8 mouse cellular contexts compared by ENCODE assay signal in genomic region chr17:34998526-34999430, GRCm38 (mm10). TPM values are rescaled to one million over a fixed set of nuclear protein-coding genes. Genes with fewer than 3 reads are reported as not detected.
DNase-seq lines count a peak whose midpoint lies in the region; ATAC-seq and TF ChIP-seq lines count a peak whose summit lies in the region.

No protein-coding gene starts in this region.

- WGBS in heart, embryonic 13.5 days = 87% methylated on average over 15 of the region's 15 CpGs
- 94% methylated on average over 15 of the region's 15 CpGs for WGBS in midbrain, embryonic 13.5 days
- WGBS in midbrain, postnatal 0 days = 94% methylated on average over 15 of the region's 15 CpGs
- WGBS in intestine, postnatal 0 days = 80% methylated on average over 15 of the region's 15 CpGs
- 90% methylated on average over 15 of the region's 15 CpGs for WGBS in stomach, embryonic 16.5 days

- peak overlapping the region; percentile 83; the same call in 1 of the 2 replicates for H3K9ac ChIP-seq in heart, embryonic 13.5 days
- no peak overlapping the region for H3K9ac ChIP-seq in midbrain, embryonic 13.5 days (replicated peaks)
- no peak overlapping the region for H3K9ac ChIP-seq in midbrain, postnatal 0 days (replicated peaks; ENCODE audit: low read length, poor library complexity, severe bottlenecking)
- H3K9ac ChIP-seq in intestine, postnatal 0 days (ENCODE audit: low read depth, low read length) = 0 out of 2 replicates have a peak overlapping the region, but pooled peaks have one; percentile 22
- peak overlapping the region; percentile 80 for H3K9ac ChIP-seq in stomach, embryonic 16.5 days (ENCODE audit: low read length)

- intact Hi-C loops in heart, postnatal 25 days (cut with DNase I) = loop anchor here (2.0 kb wide), 1 partner anchor 16 kb away; no protein-coding TSS in a partner anchor

- no peak overlapping the region for H3K27ac ChIP-seq in heart, embryonic 13.5 days (replicated peaks)
- no peak overlapping the region for H3K27ac ChIP-seq in midbrain, embryonic 13.5 days
- no peak overlapping the region for H3K27ac ChIP-seq in midbrain, postnatal 0 days (ENCODE audit: low read depth, low read length)
- H3K27ac ChIP-seq in intestine, postnatal 0 days (ENCODE audit: low read depth, low read length) = no peak overlapping the region; the same call in 1 of the 2 replicates
- 0 out of 2 replicates have a peak overlapping the region, but pooled peaks have one; percentile 82 for H3K27ac ChIP-seq in stomach, embryonic 16.5 days (ENCODE audit: low read length)

- H3K27me3 ChIP-seq in heart, embryonic 13.5 days (replicated peaks) = no peaks in the 10 kb centered on the region
- no peaks in the 10 kb centered on the region for H3K27me3 ChIP-seq in midbrain, embryonic 13.5 days
- H3K27me3 ChIP-seq in midbrain, postnatal 0 days (ENCODE audit: insufficient read depth, low read length) = no peaks in the 10 kb centered on the region
- no peaks in the 10 kb centered on the region for H3K27me3 ChIP-seq in intestine, postnatal 0 days (replicated peaks; ENCODE audit: control insufficient read depth, insufficient read depth, low read length)
- no peaks in the 10 kb centered on the region for H3K27me3 ChIP-seq in stomach, embryonic 16.5 days (ENCODE audit: control insufficient read depth, insufficient read depth, low read length)

- H3K36me3 ChIP-seq in heart, embryonic 13.5 days = peaks cover 28% of the 10 kb centered on the region
- H3K36me3 ChIP-seq in midbrain, embryonic 13.5 days = 0 out of 2 replicates have a peak, but pooled peaks cover 2% of the 10 kb centered on the region
- no peaks in the 10 kb centered on the region; the same call in 1 of the 2 replicates for H3K36me3 ChIP-seq in midbrain, postnatal 0 days (ENCODE audit: insufficient read depth, low read length)
- no peaks in the 10 kb centered on the region for H3K36me3 ChIP-seq in intestine, postnatal 0 days (ENCODE audit: control insufficient read depth, insufficient read depth)
- H3K36me3 ChIP-seq in stomach, embryonic 16.5 days (ENCODE audit: control insufficient read depth, insufficient read depth, low read length) = no peaks in the 10 kb centered on the region

- no peak for ATAC-seq in heart, embryonic 13.5 days (ENCODE audit: extremely low read depth, insufficient number of reproducible peaks, low FRiP score, low TSS enrichment)
- ATAC-seq in midbrain, embryonic 13.5 days = no peak
- no peak for ATAC-seq in midbrain, postnatal 0 days (ENCODE audit: low FRiP score)
- no peak for ATAC-seq in intestine, postnatal 0 days
- no peak for ATAC-seq in stomach, embryonic 16.5 days (ENCODE audit: insufficient read depth, low FRiP score)

- no peaks in the 10 kb centered on the region for H3K9me3 ChIP-seq in heart, embryonic 13.5 days
- no peaks in the 10 kb centered on the region for H3K9me3 ChIP-seq in midbrain, embryonic 13.5 days
- H3K9me3 ChIP-seq in midbrain, postnatal 0 days (ENCODE audit: low read length) = no peaks in the 10 kb centered on the region
- H3K9me3 ChIP-seq in intestine, postnatal 0 days (ENCODE audit: control insufficient read depth) = no peaks in the 10 kb centered on the region
- H3K9me3 ChIP-seq in stomach, embryonic 16.5 days (replicated peaks; ENCODE audit: control insufficient read depth, low read length) = no peaks in the 10 kb centered on the region

- peak overlapping the region; percentile 93 for H3K4me3 ChIP-seq in heart, embryonic 13.5 days
- no peak overlapping the region for H3K4me3 ChIP-seq in midbrain, embryonic 13.5 days (replicated peaks)
- H3K4me3 ChIP-seq in midbrain, postnatal 0 days (ENCODE audit: low read depth, low read length) = no peak overlapping the region
- peak overlapping the region; percentile 68; the same call in 1 of the 2 replicates for H3K4me3 ChIP-seq in intestine, postnatal 0 days (ENCODE audit: low read depth, low read length)
- H3K4me3 ChIP-seq in stomach, embryonic 16.5 days (replicated peaks; ENCODE audit: low read length) = peak overlapping the region; percentile 52

- TF ChIP-seq CTCF in midbrain, postnatal 0 days (IDR thresholded peaks at IDR 0.05) = no peak
- peak; percentile 32; the same call in 1 of the 2 replicates for TF ChIP-seq CTCF in intestine, postnatal 0 days (IDR thresholded peaks at IDR 0.05; ENCODE audit: low read depth)

- no peak for DNase-seq in heart, postnatal 25 days (ENCODE audit: low spot score)
- no peak for DNase-seq in midbrain, postnatal 0 days (ENCODE audit: low spot score)
- no peak for DNase-seq in gastrocnemius, adult 8-10 months (ENCODE audit: low spot score in 2 of 2)
- no peak for DNase-seq in frontal cortex, postnatal 36 days (ENCODE audit: low spot score in 2 of 2)

- H3K4me2 ChIP-seq in heart, embryonic 13.5 days = peak overlapping the region; percentile 100
- H3K4me2 ChIP-seq in midbrain, embryonic 13.5 days (replicated peaks) = peak overlapping the region; percentile 51
- H3K4me2 ChIP-seq in midbrain, postnatal 0 days (ENCODE audit: low read depth, low read length, poor library complexity, severe bottlenecking) = no peak overlapping the region
- peak overlapping the region; percentile 96 for H3K4me2 ChIP-seq in intestine, postnatal 0 days (replicated peaks; ENCODE audit: low read depth)
- peak overlapping the region; percentile 98 for H3K4me2 ChIP-seq in stomach, embryonic 16.5 days (ENCODE audit: low read depth, low read length)

- H3K4me1 ChIP-seq in heart, embryonic 13.5 days = peaks cover 62% of the 10 kb centered on the region
- H3K4me1 ChIP-seq in midbrain, embryonic 13.5 days (replicated peaks) = peaks cover 46% of the 10 kb centered on the region
- peaks cover 6% of the 10 kb centered on the region for H3K4me1 ChIP-seq in midbrain, postnatal 0 days (ENCODE audit: insufficient read depth, low read length)
- peaks cover 8% of the 10 kb centered on the region; the same call in 1 of the 2 replicates for H3K4me1 ChIP-seq in intestine, postnatal 0 days (replicated peaks; ENCODE audit: control insufficient read depth, insufficient read depth, low read length)
- H3K4me1 ChIP-seq in stomach, embryonic 16.5 days (ENCODE audit: control insufficient read depth, insufficient read depth, low read length) = peaks cover 36% of the 10 kb centered on the region

RNA-seq across cellular contexts. Expression of gene Vars, which starts 2.0 kb away (rescaled TPM):
- 59.9 and 63.0 TPM in 2 replicates for polyA plus RNA-seq in heart, embryonic 13.5 days (2015; fragmentation: Nextera tagmentation; extraction: Ambion mirVana)
- 10 to 100 TPM; 25.7 to 26.9 TPM for total RNA-seq in heart, postnatal 25 days (2021)
- 61.0 and 69.1 TPM in 2 replicates for polyA plus RNA-seq in midbrain, embryonic 13.5 days (2015; fragmentation: Nextera tagmentation; extraction: Ambion mirVana)
- total RNA-seq in midbrain, postnatal 0 days (2014; rRNA removed) = 89.0 and 97.8 TPM in 2 replicates
- 39.7 and 40.9 TPM in 2 replicates for polyA plus RNA-seq in midbrain, postnatal 0 days (2015; fragmentation: Nextera tagmentation; extraction: Ambion mirVana)
- 74.0 and 84.2 TPM in 2 replicates for polyA plus RNA-seq in intestine, postnatal 0 days (2015; fragmentation: Nextera tagmentation; extraction: Ambion mirVana)
- polyA plus RNA-seq in stomach, embryonic 16.5 days (2015; fragmentation: Nextera tagmentation; extraction: Ambion mirVana) = 81.1 and 82.1 TPM in 2 replicates
- total RNA-seq in gastrocnemius, adult 8-10 months (2022) = 10 to 100 TPM; 37.3 to 42.8 (median 41.0) TPM

RNA-seq across cellular contexts. Expression of gene Lsm2, which starts 17.1 kb away (rescaled TPM):
- 145 and 153 TPM in 2 replicates for polyA plus RNA-seq in heart, embryonic 13.5 days (2015; fragmentation: Nextera tagmentation; extraction: Ambion mirVana)
- 10 to 100 TPM; 19.0 to 19.1 TPM for total RNA-seq in heart, postnatal 25 days (2021)
- polyA plus RNA-seq in midbrain, embryonic 13.5 days (2015; fragmentation: Nextera tagmentation; extraction: Ambion mirVana) = 141 and 150 TPM in 2 replicates
- 17.6 and 35.3 TPM in 2 replicates for total RNA-seq in midbrain, postnatal 0 days (2014; rRNA removed)
- 93.0 and 94.9 TPM in 2 replicates for polyA plus RNA-seq in midbrain, postnatal 0 days (2015; fragmentation: Nextera tagmentation; extraction: Ambion mirVana)
- 70.6 and 76.6 TPM in 2 replicates for polyA plus RNA-seq in intestine, postnatal 0 days (2015; fragmentation: Nextera tagmentation; extraction: Ambion mirVana)
- 145 and 146 TPM in 2 replicates for polyA plus RNA-seq in stomach, embryonic 16.5 days (2015; fragmentation: Nextera tagmentation; extraction: Ambion mirVana)
- 10 to 100 TPM; 11.7 to 15.7 (median 13.0) TPM for total RNA-seq in gastrocnemius, adult 8-10 months (2022)

RNA-seq across cellular contexts. Expression of gene Vwa7, which starts 17.6 kb away (rescaled TPM):
- polyA plus RNA-seq in heart, embryonic 13.5 days (2015; fragmentation: Nextera tagmentation; extraction: Ambion mirVana) = 0.45 and 0.52 TPM in 2 replicates
- total RNA-seq in heart, postnatal 25 days (2021) = 1 to 10 TPM; 7.3 to 7.7 TPM
- polyA plus RNA-seq in midbrain, embryonic 13.5 days (2015; fragmentation: Nextera tagmentation; extraction: Ambion mirVana) = 0.13 and 0.20 TPM in 2 replicates
- 0.19 and 0.44 TPM in 2 replicates for total RNA-seq in midbrain, postnatal 0 days (2014; rRNA removed)
- polyA plus RNA-seq in midbrain, postnatal 0 days (2015; fragmentation: Nextera tagmentation; extraction: Ambion mirVana) = 0.06 and 0.14 TPM in 2 replicates
- 0.12 and 0.20 TPM in 2 replicates for polyA plus RNA-seq in intestine, postnatal 0 days (2015; fragmentation: Nextera tagmentation; extraction: Ambion mirVana)
- polyA plus RNA-seq in stomach, embryonic 16.5 days (2015; fragmentation: Nextera tagmentation; extraction: Ambion mirVana) = 0.26 and 0.42 TPM in 2 replicates
- total RNA-seq in gastrocnemius, adult 8-10 months (2022) = 10 to 100 TPM in 3 of 4 experiments, 1 to 10 TPM in 1; 8.0 to 18.8 (median 13.7) TPM

RNA-seq across cellular contexts. Expression of gene Hspa1l, which starts 26.3 kb away (rescaled TPM):
- 2.1 and 2.2 TPM in 2 replicates for polyA plus RNA-seq in heart, embryonic 13.5 days (2015; fragmentation: Nextera tagmentation; extraction: Ambion mirVana)
- total RNA-seq in heart, postnatal 25 days (2021) = 1 to 10 TPM; 6.9 to 8.1 TPM
- polyA plus RNA-seq in midbrain, embryonic 13.5 days (2015; fragmentation: Nextera tagmentation; extraction: Ambion mirVana) = 0.55 and 1.5 TPM in 2 replicates
- 1.4 and 1.6 TPM in 2 replicates for total RNA-seq in midbrain, postnatal 0 days (2014; rRNA removed)
- 0.73 and 0.81 TPM in 2 replicates for polyA plus RNA-seq in midbrain, postnatal 0 days (2015; fragmentation: Nextera tagmentation; extraction: Ambion mirVana)
- 0.22 and 0.25 TPM in 2 replicates for polyA plus RNA-seq in intestine, postnatal 0 days (2015; fragmentation: Nextera tagmentation; extraction: Ambion mirVana)
- 0.96 and 1.4 TPM in 2 replicates for polyA plus RNA-seq in stomach, embryonic 16.5 days (2015; fragmentation: Nextera tagmentation; extraction: Ambion mirVana)
- 10 to 100 TPM; 19.4 to 26.1 (median 20.2) TPM for total RNA-seq in gastrocnemius, adult 8-10 months (2022)

RNA-seq across cellular contexts. Expression of gene Hspa1a, which starts 26.8 kb away (rescaled TPM):
- 3.9 TPM in 2 replicates for polyA plus RNA-seq in heart, embryonic 13.5 days (2015; fragmentation: Nextera tagmentation; extraction: Ambion mirVana)
- 1 to 10 TPM; 2.9 to 7.7 TPM for total RNA-seq in heart, postnatal 25 days (2021)
- polyA plus RNA-seq in midbrain, embryonic 13.5 days (2015; fragmentation: Nextera tagmentation; extraction: Ambion mirVana) = 2.8 and 2.9 TPM in 2 replicates
- 34.9 TPM in 2 replicates for total RNA-seq in midbrain, postnatal 0 days (2014; rRNA removed)
- 18.2 and 19.8 TPM in 2 replicates for polyA plus RNA-seq in midbrain, postnatal 0 days (2015; fragmentation: Nextera tagmentation; extraction: Ambion mirVana)
- 6.4 and 6.5 TPM in 2 replicates for polyA plus RNA-seq in intestine, postnatal 0 days (2015; fragmentation: Nextera tagmentation; extraction: Ambion mirVana)
- polyA plus RNA-seq in stomach, embryonic 16.5 days (2015; fragmentation: Nextera tagmentation; extraction: Ambion mirVana) = 13.7 and 16.3 TPM in 2 replicates
- 10 to 100 TPM in 1 of 4 experiments, 1 to 10 TPM in 3; 4.2 to 17.8 (median 5.3) TPM for total RNA-seq in gastrocnemius, adult 8-10 months (2022)

Comparison
In these comparisons a context has a peak if more than half of its experiments do, and no peak if none do; other contexts are left out.
1. H3K4me3 ChIP-seq: peak in heart, embryonic 13.5 days (single experiment), intestine, postnatal 0 days (single experiment) and stomach, embryonic 16.5 days (single experiment); none in midbrain, embryonic 13.5 days (single experiment) and midbrain, postnatal 0 days (single experiment).
2. H3K9ac ChIP-seq: peak in heart, embryonic 13.5 days (single experiment), intestine, postnatal 0 days (single experiment) and stomach, embryonic 16.5 days (single experiment); none in midbrain, embryonic 13.5 days (single experiment) and midbrain, postnatal 0 days (single experiment).